Mouse (Mus musculus): ENCODE measurements around the gene Ppp2r1a.

Gene Ppp2r1a

GRCm38 (mm10) chr17:20944985-20945891 lies at the start of gene Ppp2r1a:
Ppp2r1a (plus strand) TSS chr17:20945311.
- DNase-seq (ENCODE audit: low spot score in 2 of 2), result peak; percentile 98 to 99

GRCm38 (mm10) chr17:20904991-20905390 lies 40.1 kb upstream of the Ppp2r1a start, which contains the start of gene Vmn1r231:
Vmn1r231 (minus strand) TSS chr17:20905091.
- DNase-seq (ENCODE audit: low spot score in 2 of 2), result no peak

DNA sequence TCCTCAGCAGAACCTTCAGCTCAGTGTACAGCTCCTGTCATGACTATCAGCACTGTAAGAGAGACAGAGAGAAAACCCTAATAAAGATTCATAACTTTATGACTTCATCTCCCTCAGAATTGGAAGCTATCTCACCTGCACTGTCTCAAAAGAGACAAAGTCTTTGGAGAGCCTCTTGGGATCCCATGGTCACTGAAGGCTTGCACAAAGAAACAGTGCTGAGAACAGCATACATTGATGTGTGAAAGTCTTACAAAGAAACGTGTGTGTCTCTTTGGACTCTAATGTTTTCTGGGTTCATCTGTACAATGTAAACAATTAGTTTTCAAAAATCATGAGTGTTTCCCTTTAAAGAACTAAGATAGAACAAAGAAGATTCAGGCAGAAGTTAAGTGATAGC lies 25.5 kb upstream of the Ppp2r1a start, which contains the start of gene Vmn1r232:
Gene Vmn1r232 (minus strand): TSS at position 101 of the 400 bp plus-strand sequence.
- DNase-seq (ENCODE audit: low spot score in 2 of 2), result no peak

DNA sequence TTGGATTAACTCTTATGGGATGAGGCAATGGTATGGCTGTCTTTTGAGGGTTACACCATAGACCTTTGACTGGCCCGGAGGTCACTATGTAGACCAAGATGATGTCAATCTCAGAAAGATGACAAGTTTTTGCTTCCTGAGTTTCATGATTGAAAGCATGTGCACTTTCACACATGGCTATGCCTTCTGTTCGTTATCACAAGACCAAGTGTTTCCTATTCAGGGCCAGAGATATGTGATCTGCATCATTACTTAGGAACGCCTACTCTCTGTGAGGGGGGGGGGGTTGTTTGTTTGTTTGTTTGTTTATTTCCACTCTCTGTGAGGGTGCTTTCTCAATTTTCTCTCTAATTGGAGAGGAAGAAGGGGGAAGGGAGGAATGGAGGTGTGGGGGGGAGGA lies 885 bp upstream of the Ppp2r1a start:
- no peak for DNase-seq (ENCODE audit: low spot score in 2 of 2)

DNA sequence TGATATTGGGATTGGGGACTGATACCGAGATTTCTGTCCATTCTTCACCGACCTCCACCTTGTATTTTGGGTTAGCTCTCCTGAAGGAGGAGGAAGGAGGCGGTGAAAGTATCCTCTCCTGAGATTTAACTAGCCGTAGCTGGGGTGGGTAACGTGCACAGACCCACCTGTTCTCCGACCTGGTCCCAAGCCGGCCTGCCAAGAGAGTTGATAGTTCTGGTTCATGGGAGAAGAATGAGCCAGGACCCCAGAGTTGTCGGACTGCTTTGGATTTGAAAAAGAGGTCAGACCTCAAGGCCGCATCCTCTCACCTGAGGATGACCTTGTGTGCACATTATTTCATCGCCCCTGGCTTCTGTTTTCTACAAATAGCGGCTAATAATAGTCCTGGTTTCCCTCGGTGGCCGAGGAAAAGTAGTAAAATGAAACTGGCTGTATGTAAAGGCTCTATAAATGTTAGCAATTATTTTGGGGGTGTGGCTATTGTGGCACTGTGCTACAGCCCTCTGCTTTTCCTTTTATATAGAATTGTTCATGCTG lies 985 bp downstream of the Ppp2r1a start:
- peak in 1 of 2 experiments; percentile 13 for DNase-seq (ENCODE audit: low spot score in 2 of 2)

DNA sequence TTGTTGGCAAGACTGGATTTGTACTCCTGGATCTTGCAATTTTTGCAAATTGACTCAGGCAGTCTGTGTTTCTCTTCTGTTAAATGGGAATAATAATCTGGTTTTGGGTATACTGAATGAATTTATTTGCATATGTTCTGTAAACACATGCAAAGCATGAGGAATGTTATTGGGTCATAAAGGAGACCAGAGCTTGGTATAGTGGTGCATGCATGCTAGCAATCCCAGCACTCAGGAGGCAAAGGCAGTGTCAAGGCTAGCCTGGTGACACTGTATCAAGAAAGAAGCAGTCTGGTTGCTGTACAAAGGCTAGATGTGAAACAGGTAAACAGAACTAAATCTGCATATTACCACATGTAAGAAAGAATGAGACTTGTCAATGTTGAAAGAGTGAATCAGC lies 1.5 kb downstream of the Ppp2r1a start:
- DNase-seq (ENCODE audit: low spot score in 2 of 2), result no peak

DNA sequence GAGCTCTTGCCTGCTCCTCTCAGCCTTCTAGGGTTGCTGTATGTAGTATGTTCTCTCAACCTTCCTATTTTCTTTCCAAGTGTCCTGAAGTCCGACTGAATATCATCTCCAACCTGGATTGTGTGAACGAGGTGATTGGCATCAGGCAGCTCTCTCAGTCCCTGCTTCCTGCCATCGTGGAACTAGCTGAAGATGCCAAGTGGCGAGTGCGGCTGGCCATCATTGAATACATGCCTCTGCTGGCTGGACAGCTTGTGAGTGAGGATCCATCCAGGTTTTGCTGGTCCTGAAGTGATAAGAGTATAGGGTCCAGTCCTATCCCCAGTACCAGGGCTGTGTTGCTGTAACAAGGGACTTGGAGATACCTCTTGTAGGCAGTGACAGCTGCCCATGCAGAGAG lies 15.3 kb downstream of the Ppp2r1a start:
- DNase-seq (ENCODE audit: low spot score in 2 of 2), result no peak

GRCm38 (mm10) chr17:20965421-20965820 lies 20.3 kb downstream of the Ppp2r1a start:
- DNase-seq (ENCODE audit: low spot score in 2 of 2), result no peak

GRCm38 (mm10) chr17:20966681-20967080 lies 21.6 kb downstream of the Ppp2r1a start:
- DNase-seq (ENCODE audit: low spot score in 2 of 2), result no peak

DNA sequence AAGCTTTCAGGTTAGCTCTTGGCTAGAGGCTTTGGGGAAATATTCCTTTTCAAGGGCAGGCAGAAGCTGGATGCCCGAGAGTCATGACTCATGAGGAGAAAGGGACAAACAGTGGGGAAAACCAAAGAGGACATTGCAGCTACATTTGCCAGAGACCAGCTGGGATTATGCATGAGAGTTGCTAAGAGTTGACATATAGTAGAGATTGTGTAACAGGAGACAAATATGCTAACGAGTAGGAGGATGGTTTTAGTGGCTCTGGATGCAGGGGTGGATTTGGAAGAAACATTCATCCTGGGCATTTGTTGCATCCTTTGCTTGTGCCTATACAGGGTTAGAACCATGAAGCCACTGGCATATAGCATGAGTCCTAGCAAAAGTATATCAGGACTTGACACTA lies 48.6 kb downstream of the Ppp2r1a start:
- DNase-seq (ENCODE audit: low spot score in 2 of 2), result no peak

DNA sequence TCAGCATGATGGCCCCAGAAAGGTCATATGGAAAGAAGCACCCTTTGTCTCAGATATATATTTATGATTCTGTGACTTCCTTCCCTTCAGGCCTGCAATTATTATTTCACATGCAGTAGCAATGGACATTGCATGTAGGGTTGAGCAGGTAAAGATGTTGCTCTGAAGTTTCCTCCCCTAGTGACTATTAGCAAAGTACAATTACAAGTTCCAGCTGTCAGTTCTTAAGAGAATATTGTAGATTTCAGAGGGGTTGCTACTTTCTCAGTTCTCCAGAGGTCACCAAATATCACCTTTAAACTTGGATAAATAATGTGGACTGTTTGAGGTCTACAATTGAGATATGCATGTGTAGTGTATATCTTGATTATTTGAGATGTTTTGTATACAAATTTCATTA lies 51.3 kb downstream of the Ppp2r1a start, which contains the start of gene Vmn1r233:
Gene Vmn1r233 (minus strand): TSS at position 101 of the 400 bp plus-strand sequence.
- DNase-seq (ENCODE audit: low spot score in 2 of 2), result no peak

GRCm38 (mm10) chr17:21008382-21009331 lies 63.5 kb downstream of the Ppp2r1a start, which contains the start of gene Zfp160:
Zfp160 (plus strand) TSS chr17:21008903.
- DNase-seq (ENCODE audit: low spot score in 2 of 2), result peak; percentile 77 to 88

GRCm38 (mm10) chr17:21009726-21010125 lies 64.6 kb downstream of the Ppp2r1a start:
- DNase-seq (ENCODE audit: low spot score in 2 of 2), result no peak
